10 mouse cellular contexts compared by ENCODE assay signal in the genomic region with DNA sequence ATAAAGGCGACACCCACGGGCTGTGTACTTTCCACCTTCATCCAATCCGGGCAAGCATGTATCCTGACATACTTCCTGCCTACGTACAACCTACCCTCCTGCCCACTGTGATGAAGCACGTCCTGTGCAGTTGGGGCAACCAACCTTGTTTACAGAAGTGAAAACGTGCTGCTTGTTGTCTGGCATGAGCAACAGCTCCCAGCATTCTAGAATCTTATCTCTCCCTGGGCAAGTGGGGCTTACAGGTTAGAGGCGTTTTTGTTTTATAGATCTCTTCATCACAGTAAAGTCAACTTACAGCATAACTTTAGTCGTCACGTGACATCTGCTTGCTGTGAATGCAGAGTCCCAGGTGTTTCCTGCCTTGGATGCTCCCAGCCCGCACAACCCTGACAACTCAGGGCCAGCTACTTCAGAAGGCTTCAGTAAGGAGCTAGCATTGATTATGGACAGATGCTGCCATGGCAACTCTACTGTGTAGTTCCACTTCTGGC.
DNase-seq lines count a peak whose midpoint lies in the region; ATAC-seq lines count a peak whose summit lies in the region.
"Had no signal": no experiment of that assay in that cellular context is flagged by ENCODE, and none has a peak within 500 bp of the region (broad histone marks: within the 10 kb centered on the region; RNA-seq: fewer than 3 reads in every experiment).

No protein-coding gene starts in this region.

- no peaks in the 10 kb centered on the region for H3K9me3 ChIP-seq in liver, embryonic 16.5 days (replicated peaks; ENCODE audit: control insufficient read depth, low read length)
- no peaks in the 10 kb centered on the region for H3K9me3 ChIP-seq in liver, embryonic 12.5 days (replicated peaks)
- H3K9me3 ChIP-seq in stomach, embryonic 16.5 days (replicated peaks; ENCODE audit: control insufficient read depth, low read length), result no peaks in the 10 kb centered on the region
- H3K9me3 ChIP-seq: forebrain, embryonic 13.5 days; heart, embryonic 13.5 days; neural tube, embryonic 13.5 days had no signal

- 37% methylated on average over 10 of the region's 10 CpGs for WGBS in liver, embryonic 16.5 days (ENCODE audit: insufficient replicate concordance)
- WGBS in liver, embryonic 12.5 days (ENCODE audit: insufficient replicate concordance), result 54% methylated on average over 10 of the region's 10 CpGs
- WGBS in stomach, embryonic 16.5 days, result 40% methylated on average over 10 of the region's 10 CpGs

- H3K27me3 ChIP-seq in liver, embryonic 16.5 days (ENCODE audit: control insufficient read depth, insufficient read depth, low read depth, low read length), result no peaks in the 10 kb centered on the region
- H3K27me3 ChIP-seq in liver, embryonic 12.5 days (replicated peaks), result peaks cover 15% of the 10 kb centered on the region
- no peaks in the 10 kb centered on the region for H3K27me3 ChIP-seq in stomach, embryonic 16.5 days (ENCODE audit: control insufficient read depth, insufficient read depth, low read length)
- H3K27me3 ChIP-seq: forebrain, embryonic 13.5 days; neural tube, embryonic 13.5 days had no signal

- no peak overlapping the region for H3K4me3 ChIP-seq in liver, embryonic 16.5 days (ENCODE audit: low read depth, low read length)
- H3K4me3 ChIP-seq in liver, embryonic 12.5 days, result no peak overlapping the region
- no peak overlapping the region for H3K4me3 ChIP-seq in stomach, embryonic 16.5 days (replicated peaks; ENCODE audit: low read length)
- H3K4me3 ChIP-seq: forebrain, embryonic 13.5 days; heart, embryonic 13.5 days; neural tube, embryonic 13.5 days had no signal

- no peak overlapping the region; the same call in 1 of the 2 replicates for H3K4me2 ChIP-seq in liver, embryonic 16.5 days (ENCODE audit: low read depth, low read length)
- no peak overlapping the region for H3K4me2 ChIP-seq in liver, embryonic 12.5 days
- H3K4me2 ChIP-seq in stomach, embryonic 16.5 days (ENCODE audit: low read depth, low read length), result no peak overlapping the region
- H3K4me2 ChIP-seq: forebrain, embryonic 13.5 days; heart, embryonic 13.5 days; neural tube, embryonic 13.5 days had no signal

- no peak overlapping the region for H3K9ac ChIP-seq in liver, embryonic 16.5 days (ENCODE audit: low read depth, low read length)
- no peak overlapping the region for H3K9ac ChIP-seq in liver, embryonic 12.5 days
- H3K9ac ChIP-seq in stomach, embryonic 16.5 days (ENCODE audit: low read length), result no peak overlapping the region
- H3K9ac ChIP-seq: forebrain, embryonic 13.5 days; heart, embryonic 13.5 days; neural tube, embryonic 13.5 days had no signal

- ATAC-seq in liver, embryonic 16.5 days (ENCODE audit: low read depth), result peak; percentile 26
- ATAC-seq in liver, embryonic 12.5 days, result no peak; the same call in 1 of the 2 replicates
- peak; percentile 94 for ATAC-seq in CD4-positive, CD25-positive, alpha-beta regulatory T cell, adult 4 months
- ATAC-seq in stomach, embryonic 16.5 days (ENCODE audit: insufficient read depth, low FRiP score), result peak; percentile 42; the same call in 1 of the 2 replicates
- ATAC-seq: forebrain, embryonic 13.5 days had no signal

- H3K36me3 ChIP-seq in liver, embryonic 16.5 days (ENCODE audit: control insufficient read depth, insufficient read depth), result no peaks in the 10 kb centered on the region
- H3K36me3 ChIP-seq in liver, embryonic 12.5 days, result no peaks in the 10 kb centered on the region
- H3K36me3 ChIP-seq in stomach, embryonic 16.5 days (ENCODE audit: control insufficient read depth, insufficient read depth, low read length), result no peaks in the 10 kb centered on the region
- H3K36me3 ChIP-seq: heart, embryonic 13.5 days; neural tube, embryonic 13.5 days had no signal

- H3K4me1 ChIP-seq in liver, embryonic 16.5 days (ENCODE audit: control insufficient read depth, low read depth, low read length), result peaks cover 34% of the 10 kb centered on the region
- peaks cover 42% of the 10 kb centered on the region for H3K4me1 ChIP-seq in liver, embryonic 12.5 days
- peaks cover 21% of the 10 kb centered on the region for H3K4me1 ChIP-seq in stomach, embryonic 16.5 days (ENCODE audit: control insufficient read depth, insufficient read depth, low read length)

- DNase-seq in induced T-regulatory cell, adult 2 months (ENCODE audit: low read depth), result peak; percentile 89
- no peak for DNase-seq in cerebellum, adult 18-20 months
- no peak for DNase-seq in urinary bladder, postnatal 4 days (ENCODE audit: low spot score in 2 of 2)

- H3K27ac ChIP-seq in liver, embryonic 16.5 days (ENCODE audit: low read length), result no peak overlapping the region
- no peak overlapping the region for H3K27ac ChIP-seq in liver, embryonic 12.5 days
- H3K27ac ChIP-seq in stomach, embryonic 16.5 days (ENCODE audit: low read length), result no peak overlapping the region
- H3K27ac ChIP-seq: forebrain, embryonic 13.5 days; heart, embryonic 13.5 days; neural tube, embryonic 13.5 days had no signal
